7 mouse cellular contexts compared by ENCODE assay signal in genomic region chr12:80843651-80844444, GRCm38 (mm10). TPM values are rescaled to one million over a fixed set of nuclear protein-coding genes. Genes with fewer than 3 reads are reported as not detected.
DNase-seq lines count a peak whose midpoint lies in the region; ATAC-seq and TF ChIP-seq lines count a peak whose summit lies in the region.

No protein-coding gene starts in this region.

- H3K4me1 ChIP-seq in limb, embryonic 13.5 days, result peaks cover 27% of the 10 kb centered on the region
- peaks cover 7% of the 10 kb centered on the region for H3K4me1 ChIP-seq in stomach, postnatal 0 days (replicated peaks; ENCODE audit: control insufficient read depth, insufficient read depth)

- WGBS in limb, embryonic 13.5 days, result 70% methylated on average over 4 of the region's 4 CpGs
- 41% methylated on average over 4 of the region's 4 CpGs for WGBS in stomach, postnatal 0 days

- no peak overlapping the region for H3K4me2 ChIP-seq in limb, embryonic 13.5 days (replicated peaks)
- H3K4me2 ChIP-seq in stomach, postnatal 0 days (replicated peaks; ENCODE audit: low read depth), result no peak overlapping the region; the same call in 1 of the 2 replicates

- H3K9ac ChIP-seq in limb, embryonic 13.5 days, result no peak overlapping the region
- H3K9ac ChIP-seq in stomach, postnatal 0 days (ENCODE audit: low read length), result no peak overlapping the region

- H3K27ac ChIP-seq in limb, embryonic 13.5 days, result peak overlapping the region; percentile 53; the same call in 1 of the 2 replicates
- H3K27ac ChIP-seq in stomach, postnatal 0 days (replicated peaks), result peak overlapping the region; percentile 74

- H3K36me3 ChIP-seq in limb, embryonic 13.5 days, result no peaks in the 10 kb centered on the region
- no peaks in the 10 kb centered on the region for H3K36me3 ChIP-seq in stomach, postnatal 0 days (ENCODE audit: control insufficient read depth, insufficient read depth, low read length)

- TF ChIP-seq CTCF in stomach, postnatal 0 days (IDR thresholded peaks at IDR 0.05; ENCODE audit: low read depth), result no peak

- intact Hi-C loops in heart, postnatal 10 days (cut with DNase I), result no loop called here

- ATAC-seq in limb, embryonic 13.5 days (ENCODE audit: low FRiP score, low read depth), result no peak
- ATAC-seq in stomach, postnatal 0 days (ENCODE audit: low FRiP score, low TSS enrichment), result peak; percentile 45; the same call in 1 of the 2 replicates

- H3K4me3 ChIP-seq in limb, embryonic 13.5 days, result no peak overlapping the region
- H3K4me3 ChIP-seq in stomach, postnatal 0 days (ENCODE audit: low read depth, low read length), result no peak overlapping the region

- no peaks in the 10 kb centered on the region for H3K27me3 ChIP-seq in limb, embryonic 13.5 days
- H3K27me3 ChIP-seq in stomach, postnatal 0 days (ENCODE audit: control insufficient read depth, insufficient read depth, low read length), result no peaks in the 10 kb centered on the region

- H3K9me3 ChIP-seq in limb, embryonic 13.5 days, result no peaks in the 10 kb centered on the region
- no peaks in the 10 kb centered on the region for H3K9me3 ChIP-seq in stomach, postnatal 0 days (ENCODE audit: control insufficient read depth, low read length)

- peak; percentile 47 for DNase-seq in 3T3-L1 (ENCODE audit: low read depth, low spot score)
- peak; percentile 60 for DNase-seq in NIH3T3 (ENCODE audit: low read depth)
- DNase-seq in heart, postnatal 10 days, result peak; percentile 51 to 58
- no peak for DNase-seq in stomach, postnatal 0 days (ENCODE audit: low spot score)
- no peak for DNase-seq in yolk sac, embryonic 10.5 days (ENCODE audit: low spot score)
- DNase-seq in left cerebral cortex, adult 11 months (ENCODE audit: low spot score), result no peak

- TF ChIP-seq EP300 in stomach, postnatal 0 days (optimal IDR thresholded peaks at IDR 0.05), result no peak

RNA-seq across cellular contexts. Expression of gene Susd6, which starts 53.5 kb away (rescaled TPM):
- 10 to 100 TPM; 58.3 to 60.9 TPM for total RNA-seq in heart, postnatal 10 days (2021)
- 14.3 and 15.7 TPM in 2 replicates for polyA plus RNA-seq in limb, embryonic 13.5 days (2015; fragmentation: Nextera tagmentation; extraction: Ambion mirVana)
- 12.3 and 12.9 TPM in 2 replicates for polyA plus RNA-seq in stomach, postnatal 0 days (2015; fragmentation: Nextera tagmentation; extraction: Ambion mirVana)

Comparison
In these comparisons a context has a peak if more than half of its experiments do, and no peak if none do; other contexts are left out.
1. DNase-seq: peak in 3T3-L1 (single experiment), NIH3T3 (single experiment) and heart, postnatal 10 days (2 of 2); none in stomach, postnatal 0 days (single experiment), yolk sac, embryonic 10.5 days (single experiment) and left cerebral cortex, adult 11 months (single experiment).